Mouse (Mus musculus): ENCODE results near the gene Adam17.

DNA sequence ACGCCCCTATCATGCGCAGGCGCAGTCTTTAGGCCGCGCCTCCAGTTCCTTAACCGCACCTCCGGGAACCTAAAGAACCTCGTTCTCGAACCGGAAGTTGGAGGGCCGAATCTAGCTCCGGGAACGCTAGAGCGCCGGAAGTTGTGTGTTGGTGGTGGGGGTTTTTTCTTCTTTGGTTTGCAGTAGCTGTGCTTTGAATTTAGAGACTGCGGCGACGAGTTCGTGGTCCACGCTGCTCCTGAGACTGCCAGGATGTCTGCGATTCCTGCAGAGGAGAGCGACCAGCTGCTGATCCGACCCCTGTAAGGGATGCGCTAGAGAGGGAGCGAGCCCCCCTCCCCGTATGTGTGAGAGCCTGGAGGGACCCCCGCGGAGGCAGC lies 87.2 kb downstream of the Adam17 start, which contains the start of gene Itgb1bp1:
- TF ChIP-seq CTCF (IDR thresholded peaks at IDR 0.05; ENCODE audit: low read depth) = no peak
- no peak for TF ChIP-seq EP300 (optimal IDR thresholded peaks at IDR 0.05)

Data from stomach, postnatal 0 days (tissue).